Mouse (Mus musculus): ENCODE measurements around the gene Adgre1. TPM values are rescaled to one million over a fixed set of nuclear protein-coding genes. Genes with fewer than 3 reads are reported as not detected.

Gene Adgre1
- total RNA-seq, 2 experiments from 2014 or later: 8.2 to 8.3 TPM

Other genes with a start within 250 kb of the Adgre1 start
- gene Cd70, start 208.9 kb upstream of the Adgre1 start, total RNA-seq (2021): not detected
- under 1 TPM in 1 of 2 experiments, not detected in 1; 0.22 TPM for gene Tnfsf14, start 164.5 kb upstream of the Adgre1 start, total RNA-seq (2021)
- 10 to 100 TPM; 47.9 to 65.0 TPM for gene C3, start 130.6 kb upstream of the Adgre1 start, total RNA-seq (2021)
- 10 to 100 TPM; 25.9 to 26.8 TPM for gene Gpr108, start 110.2 kb upstream of the Adgre1 start, total RNA-seq (2021)
- 10 to 100 TPM; 72.3 to 77.5 TPM for gene Trip10, start 109.2 kb upstream of the Adgre1 start, total RNA-seq (2021)
- gene Vav1, start 79.6 kb upstream of the Adgre1 start, total RNA-seq (2021): 1 to 10 TPM; 2.2 to 5.5 TPM
- under 1 TPM in 1 of 2 experiments, not detected in 1; 0.02 TPM for gene Vmn2r120, start 186.8 kb downstream of the Adgre1 start, total RNA-seq (2021)

Data from heart, postnatal 14 days (tissue).